Mouse (Mus musculus) inflammation-experienced regulatory T-cells, adult 16 weeks (primary cell): ENCODE results near the gene Cops2. TPM values are rescaled to one million over a fixed set of nuclear protein-coding genes. Genes with fewer than 3 reads are reported as not detected.

Experiments
- polyA plus RNA-seq: library from polyadenylated mRNA; unstranded; fragments of 100-300 nt; shearing (Covaris generic); gene quantifications from one replicate; pipeline ENCODE4 v1.2.1, GENCODE M21; 2017

Gene Cops2
- polyA plus RNA-seq, result 58.9 TPM

DNA sequence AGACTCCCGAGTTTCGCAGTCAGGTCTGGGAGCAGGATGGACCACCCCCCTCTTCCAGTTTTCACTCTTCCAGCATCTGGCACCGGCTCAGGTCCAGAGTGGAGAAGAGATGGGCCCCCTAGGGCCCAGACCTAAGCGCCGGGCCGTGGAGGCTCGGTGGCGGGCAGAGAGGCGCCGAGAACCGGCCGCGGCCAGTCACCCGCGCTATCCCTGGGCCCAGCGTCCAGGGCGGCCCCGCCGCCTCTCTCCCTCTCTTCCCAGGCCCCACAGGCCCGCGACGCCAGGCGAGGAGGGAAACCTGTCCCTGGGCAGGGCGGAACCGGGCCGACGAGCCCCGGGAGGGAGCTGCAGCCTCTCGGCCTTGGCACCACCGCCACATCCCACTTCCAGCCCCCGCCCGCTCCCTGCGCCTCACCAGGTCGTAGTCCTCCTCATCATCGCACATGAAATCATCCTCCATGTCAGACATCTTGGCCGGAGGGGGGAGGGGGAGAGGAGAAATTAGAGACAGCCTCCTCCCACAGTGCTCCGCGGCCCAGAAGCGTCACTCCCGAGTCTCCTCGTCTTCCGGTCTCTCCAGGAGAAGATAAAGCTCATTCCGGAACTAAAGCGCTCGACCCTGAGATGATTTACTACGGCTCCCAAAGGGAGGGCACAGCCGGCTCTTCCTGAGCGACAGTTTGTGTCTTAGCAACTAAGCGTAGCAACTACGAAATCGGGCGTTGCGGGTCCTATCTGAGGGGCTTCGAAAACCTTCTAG lies at the start of gene Cops2, which contains the start of gene Galk2:
Gene Cops2 (minus strand): TSS at position 619 of the 760 bp plus-strand sequence.
Gene Galk2 (plus strand): TSS at position 589 of the 760 bp plus-strand sequence.

DNA sequence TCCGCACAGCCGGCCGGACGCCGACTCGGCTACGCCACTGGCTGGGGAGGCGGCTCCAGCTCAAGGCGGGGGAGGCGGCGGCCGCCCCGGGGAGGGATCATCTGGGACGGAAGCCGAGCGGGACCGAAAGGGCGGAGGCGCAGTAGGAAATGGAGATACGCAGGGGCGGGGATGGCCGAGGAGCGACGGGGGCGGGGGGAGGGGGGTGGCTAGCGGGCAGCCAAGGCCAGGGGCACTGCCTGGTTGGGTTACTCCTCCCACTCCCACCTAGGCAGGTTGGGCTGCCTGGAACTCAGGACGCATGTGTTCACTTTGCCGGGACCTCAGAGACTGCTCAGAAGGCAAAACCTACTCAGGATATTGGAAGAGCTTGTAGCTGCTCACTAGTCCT lies 76.2 kb downstream of the Cops2 start, which contains the start of gene Secisbp2l:
Gene Secisbp2l (minus strand): TSS at position 152 of the 391 bp plus-strand sequence.

Other genes with a start within 250 kb of the Cops2 start
- 17.1 TPM for gene Cep152, start 234.0 kb downstream of the Cops2 start, polyA plus RNA-seq
- 17.7 TPM for gene Eid1, start 186.0 kb downstream of the Cops2 start, polyA plus RNA-seq
- 0.20 TPM for gene Shc4, start 135.0 kb downstream of the Cops2 start, polyA plus RNA-seq
- 27.0 TPM for gene Secisbp2l, start 76.3 kb downstream of the Cops2 start, polyA plus RNA-seq
- 45.2 TPM for gene Galk2, start within 50 bp of the Cops2 start, polyA plus RNA-seq
- not detected for gene Fgf7, start 175.5 kb upstream of the Cops2 start, polyA plus RNA-seq